In genomic region chr11:101148751-101149150, GRCm38 (mm10) we compare ENCODE assay signal across 10 mouse cellular contexts. TPM values are rescaled to one million over a fixed set of nuclear protein-coding genes. Genes with fewer than 3 reads are reported as not detected.
DNase-seq lines count a peak whose midpoint lies in the region; ATAC-seq and TF ChIP-seq lines count a peak whose summit lies in the region.
"Had no signal": no experiment of that assay in that cellular context is flagged by ENCODE, and none has a peak within 500 bp of the region (broad histone marks: within the 10 kb centered on the region; RNA-seq: fewer than 3 reads in every experiment).

No protein-coding gene starts in this region.

- no peak overlapping the region for H3K4me2 ChIP-seq in hindbrain, embryonic 12.5 days (replicated peaks)
- no peak overlapping the region for H3K4me2 ChIP-seq in hindbrain, embryonic 14.5 days (replicated peaks)
- H3K4me2 ChIP-seq in midbrain, postnatal 0 days (ENCODE audit: low read depth, low read length, poor library complexity, severe bottlenecking) = no peak overlapping the region
- H3K4me2 ChIP-seq in midbrain, embryonic 14.5 days (ENCODE audit: low read length) = no peak overlapping the region
- H3K4me2 ChIP-seq in intestine, postnatal 0 days (replicated peaks; ENCODE audit: low read depth) = no peak overlapping the region

- H3K9ac ChIP-seq in hindbrain, embryonic 12.5 days = no peak overlapping the region
- H3K9ac ChIP-seq in hindbrain, embryonic 14.5 days = no peak overlapping the region
- no peak overlapping the region for H3K9ac ChIP-seq in midbrain, postnatal 0 days (replicated peaks; ENCODE audit: low read length, poor library complexity, severe bottlenecking)
- no peak overlapping the region for H3K9ac ChIP-seq in midbrain, embryonic 14.5 days (replicated peaks; ENCODE audit: low read length)
- no peak overlapping the region for H3K9ac ChIP-seq in intestine, postnatal 0 days (ENCODE audit: low read depth, low read length)

- no peak for DNase-seq in hindbrain, embryonic 14.5 days (ENCODE audit: low spot score)
- no peak for DNase-seq in midbrain, postnatal 0 days (ENCODE audit: low spot score)
- no peak for DNase-seq in midbrain, embryonic 14.5 days
- DNase-seq in spleen, adult 18-20 months = no peak
- no peak for DNase-seq in testis, postnatal 14 days (ENCODE audit: low spot score)
- DNase-seq: layer of hippocampus, postnatal 36 days; lung, adult 18-20 months; right cerebral cortex, postnatal 14 days had no signal

- H3K27me3 ChIP-seq in hindbrain, embryonic 12.5 days = no peaks in the 10 kb centered on the region
- no peaks in the 10 kb centered on the region for H3K27me3 ChIP-seq in hindbrain, embryonic 14.5 days (ENCODE audit: control insufficient read depth, insufficient read depth, low read length)
- H3K27me3 ChIP-seq in midbrain, postnatal 0 days (ENCODE audit: insufficient read depth, low read length) = no peaks in the 10 kb centered on the region
- no peaks in the 10 kb centered on the region for H3K27me3 ChIP-seq in midbrain, embryonic 14.5 days (ENCODE audit: control insufficient read depth, insufficient read depth, low read length)
- H3K27me3 ChIP-seq in intestine, postnatal 0 days (replicated peaks; ENCODE audit: control insufficient read depth, insufficient read depth, low read length) = no peaks in the 10 kb centered on the region

- no peak for ATAC-seq in hindbrain, embryonic 12.5 days (ENCODE audit: low FRiP score)
- ATAC-seq in hindbrain, embryonic 14.5 days (ENCODE audit: low FRiP score) = no peak
- no peak for ATAC-seq in midbrain, postnatal 0 days (ENCODE audit: low FRiP score)
- ATAC-seq in midbrain, embryonic 14.5 days (ENCODE audit: low FRiP score, low TSS enrichment) = no peak
- no peak for ATAC-seq in intestine, postnatal 0 days

- no peaks in the 10 kb centered on the region for H3K36me3 ChIP-seq in hindbrain, embryonic 12.5 days
- no peaks in the 10 kb centered on the region for H3K36me3 ChIP-seq in hindbrain, embryonic 14.5 days (replicated peaks; ENCODE audit: control insufficient read depth, insufficient read depth)
- H3K36me3 ChIP-seq in midbrain, postnatal 0 days (ENCODE audit: insufficient read depth, low read length) = no peaks in the 10 kb centered on the region
- H3K36me3 ChIP-seq in midbrain, embryonic 14.5 days (ENCODE audit: control insufficient read depth, insufficient read depth, low read length) = no peaks in the 10 kb centered on the region
- H3K36me3 ChIP-seq in intestine, postnatal 0 days (ENCODE audit: control insufficient read depth, insufficient read depth) = no peaks in the 10 kb centered on the region

- no peak for TF ChIP-seq CTCF in midbrain, postnatal 0 days (IDR thresholded peaks at IDR 0.05)
- no peak for TF ChIP-seq CTCF in intestine, postnatal 0 days (IDR thresholded peaks at IDR 0.05; ENCODE audit: low read depth)

- 70% methylated on average over 10 of the region's 10 CpGs for WGBS in hindbrain, embryonic 12.5 days
- WGBS in hindbrain, embryonic 14.5 days = 68% methylated on average over 10 of the region's 10 CpGs
- WGBS in midbrain, postnatal 0 days = 66% methylated on average over 10 of the region's 10 CpGs
- 64% methylated on average over 10 of the region's 10 CpGs for WGBS in midbrain, embryonic 14.5 days
- WGBS in intestine, postnatal 0 days = 57% methylated on average over 10 of the region's 10 CpGs

- peaks cover 23% of the 10 kb centered on the region for H3K4me1 ChIP-seq in hindbrain, embryonic 12.5 days
- H3K4me1 ChIP-seq in hindbrain, embryonic 14.5 days (replicated peaks; ENCODE audit: control insufficient read depth, insufficient read depth, low read length) = peaks cover 10% of the 10 kb centered on the region; the same call in 1 of the 2 replicates
- peaks cover 9% of the 10 kb centered on the region; the same call in 1 of the 2 replicates for H3K4me1 ChIP-seq in midbrain, postnatal 0 days (ENCODE audit: insufficient read depth, low read length)
- H3K4me1 ChIP-seq in midbrain, embryonic 14.5 days (ENCODE audit: control insufficient read depth, insufficient read depth, low read length) = peaks cover 14% of the 10 kb centered on the region
- H3K4me1 ChIP-seq in intestine, postnatal 0 days (replicated peaks; ENCODE audit: control insufficient read depth, insufficient read depth, low read length) = no peaks in the 10 kb centered on the region

- no peak overlapping the region for H3K4me3 ChIP-seq in hindbrain, embryonic 12.5 days
- H3K4me3 ChIP-seq in hindbrain, embryonic 14.5 days (replicated peaks; ENCODE audit: low read length) = no peak overlapping the region
- H3K4me3 ChIP-seq in midbrain, postnatal 0 days (ENCODE audit: low read depth, low read length) = no peak overlapping the region
- H3K4me3 ChIP-seq in midbrain, embryonic 14.5 days (replicated peaks; ENCODE audit: low read depth, low read length) = no peak overlapping the region
- no peak overlapping the region for H3K4me3 ChIP-seq in intestine, postnatal 0 days (ENCODE audit: low read depth, low read length)

- 0 out of 2 replicates have a peak overlapping the region, but pooled peaks have one; percentile 49 for H3K27ac ChIP-seq in hindbrain, embryonic 12.5 days
- no peak overlapping the region for H3K27ac ChIP-seq in hindbrain, embryonic 14.5 days
- peak overlapping the region; percentile 26; the same call in 1 of the 2 replicates for H3K27ac ChIP-seq in midbrain, postnatal 0 days (ENCODE audit: low read depth, low read length)
- no peak overlapping the region for H3K27ac ChIP-seq in midbrain, embryonic 14.5 days (replicated peaks; ENCODE audit: low read depth, low read length)
- 0 out of 2 replicates have a peak overlapping the region, but pooled peaks have one; percentile 0 for H3K27ac ChIP-seq in intestine, postnatal 0 days (ENCODE audit: low read depth, low read length)

- H3K9me3 ChIP-seq in hindbrain, embryonic 12.5 days (replicated peaks) = no peaks in the 10 kb centered on the region
- H3K9me3 ChIP-seq in hindbrain, embryonic 14.5 days (ENCODE audit: control insufficient read depth, low read length) = no peaks in the 10 kb centered on the region
- H3K9me3 ChIP-seq in midbrain, postnatal 0 days (ENCODE audit: low read length) = no peaks in the 10 kb centered on the region
- H3K9me3 ChIP-seq in midbrain, embryonic 14.5 days (ENCODE audit: control insufficient read depth, low read length) = no peaks in the 10 kb centered on the region
- no peaks in the 10 kb centered on the region for H3K9me3 ChIP-seq in intestine, postnatal 0 days (ENCODE audit: control insufficient read depth)

RNA-seq across cellular contexts. Expression of gene Tubg2, which starts 7.0 kb away (rescaled TPM):
- polyA plus RNA-seq in hindbrain, embryonic 12.5 days (2016; fragmentation: Nextera tagmentation; extraction: Ambion mirVana) = 10.4 and 12.9 TPM in 2 replicates
- 48.6 and 50.6 TPM in 2 replicates for polyA plus RNA-seq in hindbrain, embryonic 14.5 days (2014; fragmentation: Nextera tagmentation; extraction: Ambion mirVana)
- total RNA-seq in midbrain, postnatal 0 days (2014; rRNA removed) = 38.4 and 40.6 TPM in 2 replicates
- 86.1 and 93.8 TPM in 2 replicates for polyA plus RNA-seq in midbrain, postnatal 0 days (2015; fragmentation: Nextera tagmentation; extraction: Ambion mirVana)
- 42.2 and 56.0 TPM in 2 replicates for polyA plus RNA-seq in midbrain, embryonic 14.5 days (2014; fragmentation: Nextera tagmentation; extraction: Ambion mirVana)
- 2.5 and 2.8 TPM in 2 replicates for polyA plus RNA-seq in intestine, postnatal 0 days (2015; fragmentation: Nextera tagmentation; extraction: Ambion mirVana)

RNA-seq across cellular contexts. Expression of gene Cntnap1, which starts 21.6 kb away (rescaled TPM):
- polyA plus RNA-seq in hindbrain, embryonic 12.5 days (2016; fragmentation: Nextera tagmentation; extraction: Ambion mirVana) = 0.97 and 1.2 TPM in 2 replicates
- 6.0 and 6.5 TPM in 2 replicates for polyA plus RNA-seq in hindbrain, embryonic 14.5 days (2014; fragmentation: Nextera tagmentation; extraction: Ambion mirVana)
- 12.5 and 15.0 TPM in 2 replicates for total RNA-seq in midbrain, postnatal 0 days (2014; rRNA removed)
- 3.0 and 3.2 TPM in 2 replicates for polyA plus RNA-seq in midbrain, postnatal 0 days (2015; fragmentation: Nextera tagmentation; extraction: Ambion mirVana)
- polyA plus RNA-seq in midbrain, embryonic 14.5 days (2014; fragmentation: Nextera tagmentation; extraction: Ambion mirVana) = 2.3 and 2.8 TPM in 2 replicates
- 5.2 and 6.0 TPM in 2 replicates for polyA plus RNA-seq in intestine, postnatal 0 days (2015; fragmentation: Nextera tagmentation; extraction: Ambion mirVana)

RNA-seq across cellular contexts. Expression of gene Plekhh3, which starts 22.4 kb away (rescaled TPM):
- 14.3 and 15.4 TPM in 2 replicates for polyA plus RNA-seq in hindbrain, embryonic 12.5 days (2016; fragmentation: Nextera tagmentation; extraction: Ambion mirVana)
- 7.7 and 9.5 TPM in 2 replicates for polyA plus RNA-seq in hindbrain, embryonic 14.5 days (2014; fragmentation: Nextera tagmentation; extraction: Ambion mirVana)
- total RNA-seq in midbrain, postnatal 0 days (2014; rRNA removed) = 13.7 and 23.4 TPM in 2 replicates
- 5.8 and 6.2 TPM in 2 replicates for polyA plus RNA-seq in midbrain, postnatal 0 days (2015; fragmentation: Nextera tagmentation; extraction: Ambion mirVana)
- 8.2 and 8.4 TPM in 2 replicates for polyA plus RNA-seq in midbrain, embryonic 14.5 days (2014; fragmentation: Nextera tagmentation; extraction: Ambion mirVana)
- 7.7 and 7.8 TPM in 2 replicates for polyA plus RNA-seq in intestine, postnatal 0 days (2015; fragmentation: Nextera tagmentation; extraction: Ambion mirVana)

RNA-seq across cellular contexts. Expression of gene Ccr10, which starts 26.5 kb away (rescaled TPM):
- polyA plus RNA-seq in hindbrain, embryonic 12.5 days (2016; fragmentation: Nextera tagmentation; extraction: Ambion mirVana) = 0.23 and 0.61 TPM in 2 replicates
- 0.23 and 0.25 TPM in 2 replicates for polyA plus RNA-seq in hindbrain, embryonic 14.5 days (2014; fragmentation: Nextera tagmentation; extraction: Ambion mirVana)
- 0.61 and 1.4 TPM in 2 replicates for total RNA-seq in midbrain, postnatal 0 days (2014; rRNA removed)
- 0.75 and 0.83 TPM in 2 replicates for polyA plus RNA-seq in midbrain, postnatal 0 days (2015; fragmentation: Nextera tagmentation; extraction: Ambion mirVana)
- polyA plus RNA-seq in midbrain, embryonic 14.5 days (2014; fragmentation: Nextera tagmentation; extraction: Ambion mirVana) = 0.16 TPM in 1 of 2 replicates, not detected in the other
- 0.13 and 0.22 TPM in 2 replicates for polyA plus RNA-seq in intestine, postnatal 0 days (2015; fragmentation: Nextera tagmentation; extraction: Ambion mirVana)
- total RNA-seq: layer of hippocampus, postnatal 36 days had no signal

RNA-seq across cellular contexts. Expression of gene Tubg1, which starts 29.0 kb away (rescaled TPM):
- polyA plus RNA-seq in hindbrain, embryonic 12.5 days (2016; fragmentation: Nextera tagmentation; extraction: Ambion mirVana) = 81.6 and 83.2 TPM in 2 replicates
- polyA plus RNA-seq in hindbrain, embryonic 14.5 days (2014; fragmentation: Nextera tagmentation; extraction: Ambion mirVana) = 64.0 and 64.1 TPM in 2 replicates
- 40.5 and 52.6 TPM in 2 replicates for total RNA-seq in midbrain, postnatal 0 days (2014; rRNA removed)
- 64.4 and 64.6 TPM in 2 replicates for polyA plus RNA-seq in midbrain, postnatal 0 days (2015; fragmentation: Nextera tagmentation; extraction: Ambion mirVana)
- 73.3 and 75.5 TPM in 2 replicates for polyA plus RNA-seq in midbrain, embryonic 14.5 days (2014; fragmentation: Nextera tagmentation; extraction: Ambion mirVana)
- polyA plus RNA-seq in intestine, postnatal 0 days (2015; fragmentation: Nextera tagmentation; extraction: Ambion mirVana) = 20.0 and 20.6 TPM in 2 replicates

Comparison
In these comparisons a context has a peak if more than half of its experiments do, and no peak if none do; other contexts are left out.
1. H3K27ac ChIP-seq: peak in hindbrain, embryonic 12.5 days (single experiment), midbrain, postnatal 0 days (single experiment) and intestine, postnatal 0 days (single experiment); none in hindbrain, embryonic 14.5 days (single experiment) and midbrain, embryonic 14.5 days (single experiment).